Mouse (Mus musculus): Measurements from ENCODE around the gene Lrrc45. TPM values are rescaled to one million over a fixed set of nuclear protein-coding genes. Genes with fewer than 3 reads are reported as not detected.

The Lrrc45 gene
- total and polyA plus RNA-seq, 3 experiments, result 11.7 to 31.3 (median 20.3) TPM

DNA sequence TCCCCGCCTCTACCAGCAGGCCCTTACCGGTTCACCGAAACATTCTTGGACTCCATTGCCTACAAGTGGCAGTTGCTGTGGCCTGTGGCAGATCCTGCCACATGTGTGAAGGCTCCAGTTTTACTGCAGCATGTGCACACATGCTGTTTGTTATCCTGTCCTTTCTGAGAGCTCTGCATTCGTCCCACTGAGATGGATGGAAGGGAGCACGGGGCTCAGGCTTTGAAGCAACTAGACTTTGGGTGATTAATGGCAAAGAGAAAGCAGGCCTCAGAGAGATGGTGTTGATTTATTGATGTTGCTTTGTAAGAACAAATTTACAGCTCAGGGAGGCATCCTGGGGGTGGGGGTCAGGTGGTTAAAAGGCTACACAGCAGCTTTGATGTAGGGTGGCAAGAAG, 3.1 kb upstream of the Lrrc45 start:
- peaks cover 36 to 73% of the 10 kb centered on the region in 2 experiments for H3K36me3 ChIP-seq (replicated peaks in 1 of 2; ENCODE audit: control insufficient read depth in 1 of 2, insufficient read depth in 1 of 2, low read length in 1 of 2)
- in situ Hi-C loops (cut with MboI; ENCODE audit: low pct_ligation_motif_present, low pct_unique_long_range_greater_than_20kb, low sequenced_read_pairs), result no loop called here
- TF ChIP-seq MAZ (IDR thresholded peaks at IDR 0.05; ENCODE audit: low read depth, low read length) (no peak), NRF1 (IDR thresholded peaks at IDR 0.05; ENCODE audit: low read depth, low read length) (no peak), MAX (IDR thresholded peaks at IDR 0.05; ENCODE audit: low read length) (no peak), ELF1 (IDR thresholded peaks at IDR 0.05; ENCODE audit: low read depth, low read length) (no peak), UBTF (IDR thresholded peaks at IDR 0.05; ENCODE audit: low read depth, low read length) (no peak), E2F4 (IDR thresholded peaks at IDR 0.05; ENCODE audit: insufficient replicate concordance, low read depth, low read length) (no peak), NELFE (IDR thresholded peaks at IDR 0.05; ENCODE audit: low read depth, low read length) (no peak), USF1 (IDR thresholded peaks at IDR 0.05; ENCODE audit: low read depth, low read length) (no peak), USF2 (conservative IDR thresholded peaks at IDR 0.05; ENCODE audit: low read depth, low read length) (no peak), ZC3H11A (IDR thresholded peaks at IDR 0.05; ENCODE audit: low read depth, low read length) (no peak), ETS1 (conservative IDR thresholded peaks at IDR 0.05; ENCODE audit: low read depth, low read length) (no peak), CHD2 (IDR thresholded peaks at IDR 0.05; ENCODE audit: low read length) (no peak), ZNF384 (IDR thresholded peaks at IDR 0.05; ENCODE audit: low read depth, low read length) (no peak), GABPA (IDR thresholded peaks at IDR 0.05; ENCODE audit: insufficient replicate concordance, low read depth, low read length) (no peak), JUND (conservative IDR thresholded peaks at IDR 0.05; ENCODE audit: low read depth, low read length) (no peak)

GRCm38 (mm10) chr11:120711980-120712604, 1.6 kb upstream of the Lrrc45 start:
- no peak overlapping the region for H3K9ac ChIP-seq (ENCODE audit: insufficient read depth, low read depth)
- dilution Hi-C loops (cut with MboI; ENCODE audit: extremely low pct_ligation_motif_present, extremely low pct_unique_long_range_greater_than_20kb, low sequenced_read_pairs), result no loop called here

More for the DNA sequence above, 3.1 kb upstream of the Lrrc45 start:
- dilution Hi-C loops (cut with MboI; ENCODE audit: extremely low pct_ligation_motif_present, extremely low pct_unique_long_range_greater_than_20kb, low sequenced_read_pairs), result no loop called here
- no peak for DNase-seq (ENCODE audit: extremely low read depth)
- Histone ChIP-seq H3K9ac (ENCODE audit: insufficient read depth, low read depth) (no peak overlapping the region), H3K27me3 (replicated peaks) (no peaks in the 10 kb centered on the region), H3K4me2 (ENCODE audit: insufficient read depth, low read depth, poor library complexity, severe bottlenecking) (no peak overlapping the region), H3K4me3 (replicated peaks in 1 of 3; ENCODE audit: low read depth in 2 of 3, low read length in 2 of 3, poor library complexity in 1 of 3) (no peak overlapping the region), H3K4me1 (ENCODE audit: control insufficient read depth in 1 of 2, insufficient read depth in 2 of 2) (peaks cover 26 to 48% of the 10 kb centered on the region in 2 experiments), H3K9me3 (replicated peaks; ENCODE audit: low read length) (no peaks in the 10 kb centered on the region), H3K79me2 (replicated peaks; ENCODE audit: control insufficient read depth, extremely low read depth, insufficient read depth, poor library complexity, severe bottlenecking) (no peaks in the 10 kb centered on the region), H3K27ac (ENCODE audit: insufficient read depth, low read depth) (no peak overlapping the region)

More at GRCm38 (mm10) chr11:120711980-120712604, 1.6 kb upstream of the Lrrc45 start:
- Histone ChIP-seq H3K36me3 (replicated peaks in 1 of 2; ENCODE audit: control insufficient read depth in 1 of 2, insufficient read depth in 1 of 2, low read length in 1 of 2) (peaks cover 41 to 75% of the 10 kb centered on the region in 2 experiments), H3K9me3 (replicated peaks; ENCODE audit: low read length) (no peaks in the 10 kb centered on the region), H3K4me3 (replicated peaks in 1 of 3; ENCODE audit: low read depth in 2 of 3, low read length in 2 of 3, poor library complexity in 1 of 3) (no peak overlapping the region), H3K79me2 (replicated peaks; ENCODE audit: control insufficient read depth, extremely low read depth, insufficient read depth, poor library complexity, severe bottlenecking) (no peaks in the 10 kb centered on the region), H3K27ac (ENCODE audit: insufficient read depth, low read depth) (no peak overlapping the region), H3K27me3 (replicated peaks) (no peaks in the 10 kb centered on the region), H3K4me1 (ENCODE audit: control insufficient read depth in 1 of 2, insufficient read depth in 2 of 2) (peaks cover 19 to 38% of the 10 kb centered on the region in 2 experiments), H3K4me2 (ENCODE audit: insufficient read depth, low read depth, poor library complexity, severe bottlenecking) (no peak overlapping the region)
- no peak for TF ChIP-seq JUND (conservative IDR thresholded peaks at IDR 0.05; ENCODE audit: low read depth, low read length)
- TF ChIP-seq HCFC1 (IDR thresholded peaks at IDR 0.05; ENCODE audit: low read depth, low read length), result no peak
- TF ChIP-seq NRF1 (IDR thresholded peaks at IDR 0.05; ENCODE audit: low read depth, low read length), result no peak
- TF ChIP-seq SMC3 (IDR thresholded peaks at IDR 0.05; ENCODE audit: low read depth, low read length), result no peak
- TF ChIP-seq POLR2AphosphoS2 (IDR thresholded peaks at IDR 0.05; ENCODE audit: low read depth, low read length), result 0 out of 2 replicates have a peak, but pooled peaks have one; percentile 39
- in situ Hi-C loops (cut with MboI; ENCODE audit: low pct_ligation_motif_present, low pct_unique_long_range_greater_than_20kb, low sequenced_read_pairs), result no loop called here
- no peak for DNase-seq (ENCODE audit: extremely low read depth)
